Mouse (Mus musculus) forebrain, postnatal 0 days (tissue): ENCODE data around the gene Olfr1348. TPM values are rescaled to one million over a fixed set of nuclear protein-coding genes. Genes with fewer than 3 reads are reported as not detected.

Source experiments
- ATAC-seq: fragments of 200-750 bp; cut with Nextera tagmentation; 2 replicates; pipeline ENCODE4 v1.8.0; 2017; ENCODE audit warnings: mild to moderate bottlenecking, moderate library complexity
- DNase-seq: peaks from one replicate; pipeline ENCODE4 v3.0.0-alpha.2; 2015
- H3K27ac ChIP-seq: fragments of 300-500 bp; sonication (generic); 2 replicates; pipeline ENCODE4 v1.5.1; 2014; ENCODE audit warnings: low read depth, mild to moderate bottlenecking, antibody characterized with exemption, low read length, moderate library complexity, mixed read lengths
- H3K27me3 ChIP-seq: fragments of 300-500 bp; sonication (generic); 2 replicates; pipeline ENCODE4 v1.6.1; 2014; ENCODE audit warnings: mild to moderate bottlenecking, low read length, mixed read lengths; ENCODE audit not compliant: insufficient read depth
- H3K36me3 ChIP-seq: fragments of 300-500 bp; sonication (generic); 2 replicates; pipeline ENCODE4 v1.6.1; 2014; ENCODE audit warnings: mild to moderate bottlenecking, moderate library complexity; ENCODE audit not compliant: insufficient read depth
- H3K4me1 ChIP-seq: fragments of 300-500 bp; sonication (generic); 2 replicates; pipeline ENCODE4 v1.6.1; 2014; ENCODE audit warnings: antibody characterized with exemption; ENCODE audit not compliant: insufficient read depth
- H3K4me2 ChIP-seq: fragments of 300-500 bp; sonication (generic); 2 replicates; pipeline ENCODE4 v1.6.1; 2014; ENCODE audit warnings: low read depth, mild to moderate bottlenecking, moderate library complexity
- H3K4me3 ChIP-seq: fragments of 300-500 bp; sonication (generic); 2 replicates; pipeline ENCODE4 v1.5.1; 2014; ENCODE audit warnings: low read depth, low read length, mixed read lengths
- H3K9ac ChIP-seq: fragments of 300-500 bp; sonication (generic); 2 replicates; pipeline ENCODE4 v1.6.1; 2014; ENCODE audit warnings: mild to moderate bottlenecking
- H3K9me3 ChIP-seq: fragments of 300-500 bp; sonication (generic); 2 replicates; pipeline ENCODE4 v1.6.1; 2016; ENCODE audit warnings: low read length
- CTCF ChIP-seq: sonication (generic); IDR thresholded peaks from 2 replicates; pipeline ENCODE4 v1.5.1; 2016; ENCODE audit warnings: antibody characterized with exemption, control low read depth, low read depth
- WGBS: fragments of 180-500 bp; shearing (Covaris S2); extraction: QIAGEN DNeasy Blood & Tissue Kit; methylation state at CpG from one replicate; pipeline ENCODE4 v1.1.7; 2014; 5-methylcytosine and 5-hydroxymethylcytosine counted together
- polyA plus RNA-seq: library from polyadenylated mRNA; unstranded; fragments of >200 nt; fragmentation: Nextera tagmentation; extraction: Ambion mirVana; gene quantifications from 2 replicates; pipeline ENCODE4 v1.2.1, GENCODE M21; 2015
- total RNA-seq: library from RNA; depleted of rRNA; stranded (reverse); fragments of >200 nt; gene quantifications from 2 replicates; pipeline ENCODE4 v1.2.3, GENCODE M21; 2014; rRNA removed

The Olfr1348 gene
- total and polyA plus RNA-seq, 2 experiments from 2014 or later: not detected

GRCm38 (mm10) chr7:6466951-6467350, 41.6 kb downstream of the Olfr1348 start, which contains the start of gene Olfr1346:
Olfr1346 (plus strand) TSS chr7:6467101.
- Histone ChIP-seq H3K9me3 (no peaks in the 10 kb centered on the region), H3K36me3 (no peaks in the 10 kb centered on the region), H3K27me3 (no peaks in the 10 kb centered on the region), H3K27ac (no peak within 1 kb of the TSS), H3K9ac (no peak within 1 kb of the TSS), H3K4me2 (no peak within 1 kb of the TSS), H3K4me3 (no peak within 1 kb of the TSS), H3K4me1 (no peaks in the 10 kb centered on the region)
- TF ChIP-seq CTCF: no peak
- ATAC-seq (no peak), DNase-seq (no peak)

- no peak overlapping the region for H3K4me2 ChIP-seq
- H3K27me3 ChIP-seq: no peaks in the 10 kb centered on the region
- no peak overlapping the region for H3K9ac ChIP-seq
- no peaks in the 10 kb centered on the region for H3K36me3 ChIP-seq
- H3K4me3 ChIP-seq: no peak overlapping the region
- TF ChIP-seq CTCF: no peak
- no peaks in the 10 kb centered on the region for H3K9me3 ChIP-seq
- DNase-seq (no peak), ATAC-seq (no peak)
- H3K4me1 ChIP-seq: no peaks in the 10 kb centered on the region
- no peak overlapping the region for H3K27ac ChIP-seq
- WGBS: 47% methylated on average over 3 of the region's 3 CpGs
These were observed 52.1 kb downstream of the Olfr1348 start for GRCm38 (mm10) chr7:6456399-6456798.

DNA sequence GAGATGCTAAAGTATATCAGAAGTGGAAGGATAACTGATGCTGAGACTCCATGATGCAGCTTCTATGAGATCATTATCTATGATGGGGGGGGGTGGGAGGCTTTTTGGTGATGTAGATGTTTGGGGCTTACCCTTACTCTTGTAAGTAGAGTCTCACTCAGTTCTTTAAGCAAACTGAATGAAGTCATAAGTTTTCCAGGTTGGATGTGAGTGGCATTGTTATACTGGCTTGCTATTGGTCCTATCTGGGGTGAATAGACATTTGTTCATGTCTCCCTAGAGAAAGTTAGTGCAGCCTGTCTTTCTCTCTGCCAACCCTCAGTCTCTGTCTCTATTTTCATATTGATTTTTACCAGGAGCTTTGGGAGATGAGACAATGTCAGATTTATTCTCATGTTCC, 52.7 kb downstream of the Olfr1348 start, which contains the start of gene Olfr1336:
TSS of gene Olfr1336 (plus strand) at position 301 of the 400 bp plus-strand sequence.
- Histone ChIP-seq H3K27ac (no peak within 1 kb of the TSS), H3K9me3 (no peaks in the 10 kb centered on the region), H3K27me3 (no peaks in the 10 kb centered on the region), H3K9ac (no peak within 1 kb of the TSS), H3K36me3 (no peaks in the 10 kb centered on the region), H3K4me3 (no peak within 1 kb of the TSS), H3K4me2 (no peak within 1 kb of the TSS), H3K4me1 (no peaks in the 10 kb centered on the region)
- DNase-seq: no peak
- no peak for ATAC-seq
- TF ChIP-seq CTCF: no peak

Other genes starting within 250 kb of the Olfr1348 start
- 6.9 and 10.0 TPM in 2 replicates for gene Zfp667, start 222.2 kb downstream of the Olfr1348 start, total RNA-seq
- gene Zfp667, start 222.2 kb downstream of the Olfr1348 start, polyA plus RNA-seq: 9.9 and 13.1 TPM in 2 replicates
- gene Zfp583, start 177.5 kb downstream of the Olfr1348 start, total RNA-seq: 12.3 and 13.1 TPM in 2 replicates
- gene Zfp583, start 177.5 kb downstream of the Olfr1348 start, polyA plus RNA-seq: 11.7 and 13.2 TPM in 2 replicates
- gene Gm3854, start 165.0 kb downstream of the Olfr1348 start, total RNA-seq: 5.8 and 7.8 TPM in 2 replicates
- 1.5 and 4.6 TPM in 2 replicates for gene Gm3854, start 165.0 kb downstream of the Olfr1348 start, polyA plus RNA-seq
- 4.0 and 4.5 TPM in 2 replicates for gene Zfp78, start 145.5 kb downstream of the Olfr1348 start, total RNA-seq
- 1.5 and 3.3 TPM in 2 replicates for gene Zfp78, start 145.5 kb downstream of the Olfr1348 start, polyA plus RNA-seq
- gene Zfp28, start 125.5 kb downstream of the Olfr1348 start, total RNA-seq: 15.4 and 27.4 TPM in 2 replicates
- 19.8 and 20.7 TPM in 2 replicates for gene Zfp28, start 125.5 kb downstream of the Olfr1348 start, polyA plus RNA-seq
- gene Smim17, start 110.0 kb downstream of the Olfr1348 start, total RNA-seq: 15.4 and 17.5 TPM in 2 replicates
- gene Smim17, start 110.0 kb downstream of the Olfr1348 start, polyA plus RNA-seq: 3.7 and 3.9 TPM in 2 replicates
- 0.24 and 0.54 TPM in 2 replicates for gene Gm20715, start 98.5 kb downstream of the Olfr1348 start, total RNA-seq
- gene Gm20715, start 98.5 kb downstream of the Olfr1348 start, polyA plus RNA-seq: not detected in 2 replicates
- gene Olfr1344, start 70.1 kb downstream of the Olfr1348 start, total RNA-seq: 0.23 TPM in 1 of 2 replicates, not detected in the other
- gene Olfr1344, start 70.1 kb downstream of the Olfr1348 start, polyA plus RNA-seq: 0.07 and 0.09 TPM in 2 replicates
- not detected in 2 replicates for gene Olfr1336, start 52.6 kb downstream of the Olfr1348 start, total RNA-seq
- gene Olfr1336, start 52.6 kb downstream of the Olfr1348 start, polyA plus RNA-seq: not detected in 2 replicates
- not detected in 2 replicates for gene Olfr1346, start 41.6 kb downstream of the Olfr1348 start, total RNA-seq
- gene Olfr1346, start 41.6 kb downstream of the Olfr1348 start, polyA plus RNA-seq: not detected in 2 replicates
- not detected in 2 replicates for gene Olfr5, start 21.8 kb downstream of the Olfr1348 start, total RNA-seq
- gene Olfr5, start 21.8 kb downstream of the Olfr1348 start, polyA plus RNA-seq: not detected in 2 replicates
- not detected in 2 replicates for gene Olfr1347, start 9.0 kb downstream of the Olfr1348 start, total RNA-seq
- not detected in 2 replicates for gene Olfr1347, start 9.0 kb downstream of the Olfr1348 start, polyA plus RNA-seq
- gene Olfr1349, start 14.2 kb upstream of the Olfr1348 start, total RNA-seq: not detected in 2 replicates
- gene Olfr1349, start 14.2 kb upstream of the Olfr1348 start, polyA plus RNA-seq: not detected in 2 replicates
- not detected in 2 replicates for gene Olfr1350, start 56.1 kb upstream of the Olfr1348 start, total RNA-seq
- gene Olfr1350, start 56.1 kb upstream of the Olfr1348 start, polyA plus RNA-seq: not detected in 2 replicates
- gene Zim1, start 187.7 kb upstream of the Olfr1348 start, total RNA-seq: 20.5 and 29.1 TPM in 2 replicates
- gene Zim1, start 187.7 kb upstream of the Olfr1348 start, polyA plus RNA-seq: 2.6 and 4.7 TPM in 2 replicates
- gene Peg3, start 221.7 kb upstream of the Olfr1348 start, total RNA-seq: 81.1 and 139 TPM in 2 replicates
- 18.1 and 43.7 TPM in 2 replicates for gene Peg3, start 221.7 kb upstream of the Olfr1348 start, polyA plus RNA-seq
- 61.8 and 97.8 TPM in 2 replicates for gene Usp29, start 221.8 kb upstream of the Olfr1348 start, total RNA-seq
- gene Usp29, start 221.8 kb upstream of the Olfr1348 start, polyA plus RNA-seq: 10.8 and 21.9 TPM in 2 replicates